Mouse (Mus musculus): ENCODE measurements around the gene Clpp. TPM values are rescaled to one million over a fixed set of nuclear protein-coding genes. Genes with fewer than 3 reads are reported as not detected.

Gene Clpp
- 149 and 166 TPM in 2 replicates for polyA plus RNA-seq (2015; fragmentation: Nextera tagmentation; extraction: Ambion mirVana)

- no peaks in the 10 kb centered on the region for H3K27me3 ChIP-seq (replicated peaks)
- H3K36me3 ChIP-seq, result peaks cover 20% of the 10 kb centered on the region
- H3K4me3 ChIP-seq (replicated peaks), result peak within 1 kb of the TSS; percentile 82
- H3K4me2 ChIP-seq (replicated peaks), result peak within 1 kb of the TSS; percentile 67
- H3K9me3 ChIP-seq, result no peaks in the 10 kb centered on the region
- H3K9ac ChIP-seq, result peak within 1 kb of the TSS; percentile 81
- H3K27ac ChIP-seq, result peak within 1 kb of the TSS; percentile 69
- peaks cover 9% of the 10 kb centered on the region; the same call in 1 of the 2 replicates for H3K4me1 ChIP-seq (replicated peaks)
- peak; percentile 97 for ATAC-seq
- under 1% methylated on average over 52 of the region's 52 CpGs for WGBS
Measured at GRCm38 (mm10) chr17:56990115-56990746, at the start of gene Clpp. Clpp (plus strand) TSS chr17:56990305.

- ATAC-seq, result no peak
- H3K27me3 ChIP-seq (replicated peaks), result no peaks in the 10 kb centered on the region
- H3K4me1 ChIP-seq (replicated peaks), result no peaks in the 10 kb centered on the region
- H3K9me3 ChIP-seq, result no peaks in the 10 kb centered on the region
- H3K36me3 ChIP-seq, result no peaks in the 10 kb centered on the region
- H3K4me2 ChIP-seq (replicated peaks), result no peak overlapping the region
- H3K9ac ChIP-seq, result no peak overlapping the region
- no peak overlapping the region for H3K27ac ChIP-seq
- no peak overlapping the region for H3K4me3 ChIP-seq (replicated peaks)
- WGBS, result 14% methylated on average over 3 of the region's 3 CpGs
Measured at GRCm38 (mm10) chr17:56950915-56951314, 39.2 kb upstream of the Clpp start.

- Histone ChIP-seq H3K9ac (no peak overlapping the region), H3K27ac (no peak overlapping the region), H3K36me3 (no peaks in the 10 kb centered on the region), H3K4me2 (replicated peaks) (no peak overlapping the region), H3K27me3 (replicated peaks) (no peaks in the 10 kb centered on the region), H3K9me3 (no peaks in the 10 kb centered on the region), H3K4me1 (replicated peaks) (no peaks in the 10 kb centered on the region), H3K4me3 (replicated peaks) (no peak overlapping the region)
- 60% methylated on average over 1 of the region's 1 CpGs for WGBS
- peak; percentile 90 for ATAC-seq
Measured at GRCm38 (mm10) chr17:56952639-56953038, 37.5 kb upstream of the Clpp start.

- Histone ChIP-seq H3K27ac (no peak overlapping the region), H3K9me3 (no peaks in the 10 kb centered on the region), H3K27me3 (replicated peaks) (no peaks in the 10 kb centered on the region), H3K4me3 (replicated peaks) (no peak overlapping the region), H3K4me1 (replicated peaks) (peaks cover 4% of the 10 kb centered on the region; the same call in 1 of the 2 replicates), H3K36me3 (no peaks in the 10 kb centered on the region), H3K4me2 (replicated peaks) (no peak overlapping the region), H3K9ac (no peak overlapping the region)
- whole genome bisulfite sequencing, result 84% methylated on average over 7 of the region's 7 CpGs
- ATAC-seq, result no peak
Measured at GRCm38 (mm10) chr17:56954871-56955270, 35.2 kb upstream of the Clpp start.

GRCm38 (mm10) chr17:56957763-56958429 is 32.2 kb upstream of the Clpp start:
- Histone ChIP-seq H3K9ac (no peak overlapping the region), H3K36me3 (no peaks in the 10 kb centered on the region), H3K4me3 (replicated peaks) (no peak overlapping the region), H3K4me1 (replicated peaks) (peaks cover 4% of the 10 kb centered on the region; the same call in 1 of the 2 replicates), H3K4me2 (replicated peaks) (no peak overlapping the region; the same call in 1 of the 2 replicates), H3K9me3 (no peaks in the 10 kb centered on the region), H3K27ac (no peak overlapping the region), H3K27me3 (replicated peaks) (no peaks in the 10 kb centered on the region)
- 26% methylated on average over 11 of the region's 11 CpGs for WGBS
- ATAC-seq, result peak; percentile 90

- 82% methylated on average over 4 of the region's 4 CpGs for WGBS
- Histone ChIP-seq H3K4me1 (replicated peaks) (peaks cover 4% of the 10 kb centered on the region; the same call in 1 of the 2 replicates), H3K4me2 (replicated peaks) (no peak overlapping the region), H3K27me3 (replicated peaks) (no peaks in the 10 kb centered on the region), H3K4me3 (replicated peaks) (no peak overlapping the region), H3K36me3 (no peaks in the 10 kb centered on the region), H3K9ac (no peak overlapping the region), H3K9me3 (no peaks in the 10 kb centered on the region), H3K27ac (no peak overlapping the region)
- ATAC-seq, result no peak
Measured at GRCm38 (mm10) chr17:56958667-56959066, 31.4 kb upstream of the Clpp start.

- Histone ChIP-seq H3K27ac (no peak overlapping the region), H3K27me3 (replicated peaks) (no peaks in the 10 kb centered on the region), H3K36me3 (no peaks in the 10 kb centered on the region), H3K4me2 (replicated peaks) (no peak overlapping the region), H3K9ac (no peak overlapping the region), H3K4me3 (replicated peaks) (no peak overlapping the region), H3K9me3 (no peaks in the 10 kb centered on the region), H3K4me1 (replicated peaks) (peaks cover 4% of the 10 kb centered on the region; the same call in 1 of the 2 replicates)
- no peak for ATAC-seq
- WGBS, result 91% methylated on average over 4 of the region's 4 CpGs
Measured at GRCm38 (mm10) chr17:56961880-56962279, 28.2 kb upstream of the Clpp start.

GRCm38 (mm10) chr17:56962642-56963405 is 27.3 kb upstream of the Clpp start:
- WGBS, result 77% methylated on average over 5 of the region's 5 CpGs
- no peaks in the 10 kb centered on the region for H3K9me3 ChIP-seq
- no peaks in the 10 kb centered on the region for H3K27me3 ChIP-seq (replicated peaks)
- H3K36me3 ChIP-seq, result no peaks in the 10 kb centered on the region
- no peak for ATAC-seq
- H3K4me3 ChIP-seq (replicated peaks), result no peak overlapping the region
- no peak overlapping the region for H3K27ac ChIP-seq
- H3K4me1 ChIP-seq (replicated peaks), result peaks cover 4% of the 10 kb centered on the region; the same call in 1 of the 2 replicates
- H3K4me2 ChIP-seq (replicated peaks), result no peak overlapping the region
- H3K9ac ChIP-seq, result no peak overlapping the region

GRCm38 (mm10) chr17:56963646-56964045 is 26.5 kb upstream of the Clpp start:
- ATAC-seq, result peak; percentile 41; the same call in 1 of the 2 replicates
- no peaks in the 10 kb centered on the region for H3K9me3 ChIP-seq
- no peaks in the 10 kb centered on the region for H3K4me1 ChIP-seq (replicated peaks)
- H3K27ac ChIP-seq, result no peak overlapping the region
- no peak overlapping the region for H3K4me3 ChIP-seq (replicated peaks)
- H3K27me3 ChIP-seq (replicated peaks), result no peaks in the 10 kb centered on the region
- H3K9ac ChIP-seq, result no peak overlapping the region
- 76% methylated on average over 6 of the region's 6 CpGs for WGBS
- H3K4me2 ChIP-seq (replicated peaks), result no peak overlapping the region
- H3K36me3 ChIP-seq, result no peaks in the 10 kb centered on the region

- Histone ChIP-seq H3K27ac (no peak overlapping the region), H3K9me3 (no peaks in the 10 kb centered on the region), H3K4me1 (replicated peaks) (0 out of 2 replicates have a peak, but pooled peaks cover under 1% of the 10 kb centered on the region), H3K9ac (no peak overlapping the region), H3K4me2 (replicated peaks) (no peak overlapping the region), H3K36me3 (no peaks in the 10 kb centered on the region), H3K27me3 (replicated peaks) (no peaks in the 10 kb centered on the region), H3K4me3 (replicated peaks) (no peak overlapping the region)
- ATAC-seq, result no peak
- WGBS, result 42% methylated on average over 3 of the region's 3 CpGs
Measured at GRCm38 (mm10) chr17:56969321-56969720, 20.8 kb upstream of the Clpp start.

- H3K27me3 ChIP-seq (replicated peaks), result no peaks in the 10 kb centered on the region
- ATAC-seq, result no peak
- H3K9ac ChIP-seq, result no peak overlapping the region
- H3K4me1 ChIP-seq (replicated peaks), result 0 out of 2 replicates have a peak, but pooled peaks cover 5% of the 10 kb centered on the region
- WGBS, result 67% methylated on average over 5 of the region's 5 CpGs
- H3K9me3 ChIP-seq, result no peaks in the 10 kb centered on the region
- no peaks in the 10 kb centered on the region for H3K36me3 ChIP-seq
- no peak overlapping the region for H3K27ac ChIP-seq
- no peak overlapping the region for H3K4me3 ChIP-seq (replicated peaks)
- H3K4me2 ChIP-seq (replicated peaks), result no peak overlapping the region
Measured at GRCm38 (mm10) chr17:56970081-56970480, 20.0 kb upstream of the Clpp start.
